Mouse (Mus musculus): ENCODE data around the gene Gpr142. TPM values are rescaled to one million over a fixed set of nuclear protein-coding genes. Genes with fewer than 3 reads are reported as not detected.
A peak's percentile ranks its signal among the peaks of the same experiment; 100 is the strongest.

Gpr142 gene
- polyA plus RNA-seq, 1 experiment from 2014 or later = not detected

DNA sequence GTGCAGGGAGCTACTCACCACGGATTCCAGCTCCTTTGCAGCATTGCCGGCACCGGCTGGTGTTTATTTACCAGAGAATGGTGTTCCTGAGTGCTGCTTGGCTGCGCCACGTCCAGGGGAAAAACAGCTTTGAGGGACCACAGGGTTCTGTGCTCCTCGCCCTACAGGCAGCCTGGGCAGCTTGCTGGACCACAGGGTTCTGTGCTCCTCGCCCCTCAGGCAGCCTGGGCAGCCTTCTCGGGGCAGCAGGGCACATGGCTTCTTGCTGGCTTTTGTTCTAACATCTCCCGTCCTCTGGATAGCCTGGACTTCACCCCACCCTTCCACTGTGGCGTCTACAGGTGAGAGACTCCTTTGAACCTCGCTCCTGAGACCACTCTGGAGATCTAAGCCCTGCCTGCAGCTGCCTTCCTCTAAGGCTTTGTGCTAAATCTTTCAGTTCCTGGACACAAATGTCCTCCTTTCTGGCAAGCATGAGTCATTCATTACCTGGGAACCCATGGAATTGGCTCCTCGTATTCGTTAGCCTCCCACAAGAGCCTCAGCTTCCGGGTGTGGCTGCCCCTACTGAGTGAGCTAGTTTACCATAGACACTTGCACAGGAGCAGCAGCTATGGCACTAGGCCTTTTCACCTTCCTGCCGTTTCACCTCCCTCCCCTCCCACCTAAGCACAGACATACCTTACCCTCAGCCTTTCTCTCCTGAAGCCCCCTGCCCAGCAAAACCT lies 4.0 kb downstream of the Gpr142 start:
- Histone ChIP-seq H3K4me3 (no peak overlapping the region), H3K4me1 (peaks cover 37% of the 10 kb centered on the region), H3K27ac (replicated peaks) (no peak overlapping the region), H3K27me3 (peaks cover 9% of the 10 kb centered on the region), H3K36me3 (no peaks in the 10 kb centered on the region), H3K4me2 (replicated peaks) (no peak overlapping the region), H3K9ac (replicated peaks) (no peak overlapping the region; the same call in 1 of the 2 replicates), H3K9me3 (no peaks in the 10 kb centered on the region)
- no peak for ATAC-seq (ENCODE audit: low FRiP score, low read depth)
- 69% methylated on average over 15 of the region's 15 CpGs for WGBS

GRCm38 (mm10) chr11:114803990-114804389 lies 5.3 kb downstream of the Gpr142 start:
- ATAC-seq (ENCODE audit: low FRiP score, low read depth) = no peak; the same call in 1 of the 2 replicates
- peaks cover 44% of the 10 kb centered on the region for H3K4me1 ChIP-seq
- no peaks in the 10 kb centered on the region for H3K36me3 ChIP-seq
- H3K4me3 ChIP-seq = no peak overlapping the region
- no peak overlapping the region for H3K9ac ChIP-seq (replicated peaks)
- 17% methylated on average over 8 of the region's 8 CpGs for WGBS
- H3K4me2 ChIP-seq (replicated peaks) = no peak overlapping the region
- H3K9me3 ChIP-seq = no peaks in the 10 kb centered on the region
- H3K27me3 ChIP-seq = peaks cover 9% of the 10 kb centered on the region
- H3K27ac ChIP-seq (replicated peaks) = no peak overlapping the region

DNA sequence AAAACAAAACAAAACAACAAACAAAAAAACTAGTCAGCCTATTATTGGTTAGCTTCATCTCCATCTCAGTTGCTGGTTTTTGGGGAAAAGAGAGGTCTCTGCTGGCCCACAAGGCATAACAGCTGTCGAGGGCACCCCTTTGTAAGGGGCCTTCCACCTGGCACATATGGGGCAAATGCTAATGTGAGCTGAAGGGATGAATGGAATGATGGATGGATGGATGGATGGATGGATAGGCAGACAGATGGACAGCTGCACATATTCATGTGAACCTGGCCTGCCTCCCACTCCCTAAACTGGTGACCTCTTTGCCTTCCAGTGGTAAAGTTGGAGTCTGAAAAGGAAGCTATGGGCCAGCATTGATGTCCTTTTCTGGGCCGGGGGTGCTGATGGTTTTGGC lies 8.3 kb downstream of the Gpr142 start:
- peaks cover 47% of the 10 kb centered on the region for H3K4me1 ChIP-seq
- H3K4me2 ChIP-seq (replicated peaks) = no peak overlapping the region
- H3K4me3 ChIP-seq = no peak overlapping the region
- ATAC-seq (ENCODE audit: low FRiP score, low read depth) = no peak
- no peaks in the 10 kb centered on the region for H3K36me3 ChIP-seq
- no peak overlapping the region for H3K9ac ChIP-seq (replicated peaks)
- no peaks in the 10 kb centered on the region for H3K9me3 ChIP-seq
- WGBS = 58% methylated on average over 2 of the region's 2 CpGs
- H3K27me3 ChIP-seq = peaks cover 9% of the 10 kb centered on the region
- H3K27ac ChIP-seq (replicated peaks) = no peak overlapping the region

GRCm38 (mm10) chr11:114807686-114808427 lies 9.1 kb downstream of the Gpr142 start:
- H3K27ac ChIP-seq (replicated peaks) = no peak overlapping the region
- peaks cover 44% of the 10 kb centered on the region for H3K4me1 ChIP-seq
- H3K27me3 ChIP-seq = peaks cover 6% of the 10 kb centered on the region
- WGBS = 16% methylated on average over 13 of the region's 14 CpGs
- no peaks in the 10 kb centered on the region for H3K9me3 ChIP-seq
- no peak overlapping the region for H3K9ac ChIP-seq (replicated peaks)
- no peaks in the 10 kb centered on the region for H3K36me3 ChIP-seq
- H3K4me2 ChIP-seq (replicated peaks) = no peak overlapping the region
- no peak overlapping the region for H3K4me3 ChIP-seq
- ATAC-seq (ENCODE audit: low FRiP score, low read depth) = peak; percentile 36; the same call in 1 of the 2 replicates

GRCm38 (mm10) chr11:114809371-114809770 lies 10.6 kb downstream of the Gpr142 start:
- no peak for ATAC-seq (ENCODE audit: low FRiP score, low read depth)
- Histone ChIP-seq H3K9ac (replicated peaks) (no peak overlapping the region), H3K4me1 (peaks cover 32% of the 10 kb centered on the region), H3K36me3 (no peaks in the 10 kb centered on the region), H3K27ac (replicated peaks) (no peak overlapping the region), H3K9me3 (no peaks in the 10 kb centered on the region), H3K4me3 (no peak overlapping the region), H3K27me3 (peaks cover 4% of the 10 kb centered on the region; the same call in 1 of the 2 replicates), H3K4me2 (replicated peaks) (no peak overlapping the region)
- 86% methylated on average over 1 of the region's 1 CpGs for WGBS

DNA sequence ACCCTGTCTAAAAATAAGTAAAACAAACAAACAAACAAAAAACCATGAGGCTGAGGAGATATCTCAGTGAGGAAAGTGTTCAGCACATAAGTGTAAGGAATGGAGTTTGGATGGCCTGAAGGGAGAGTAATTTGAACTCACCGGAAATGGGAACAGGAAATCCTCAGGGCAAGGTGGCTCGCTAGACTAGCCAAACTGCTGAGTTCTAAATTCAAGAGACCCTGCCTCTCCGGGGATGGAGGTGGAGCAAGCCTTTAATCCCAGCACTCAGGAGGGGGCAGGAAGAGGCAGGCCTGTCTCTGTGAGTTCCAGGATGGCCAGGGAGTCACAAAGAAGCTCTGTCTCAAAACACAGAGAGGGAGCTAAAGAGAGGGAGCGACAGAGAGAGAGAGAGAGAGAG lies 11.6 kb downstream of the Gpr142 start:
- no peaks in the 10 kb centered on the region for H3K9me3 ChIP-seq
- no peak for ATAC-seq (ENCODE audit: low FRiP score, low read depth)
- no peak overlapping the region for H3K27ac ChIP-seq (replicated peaks)
- peaks cover 29% of the 10 kb centered on the region for H3K4me1 ChIP-seq
- peaks cover 4% of the 10 kb centered on the region; the same call in 1 of the 2 replicates for H3K27me3 ChIP-seq
- 18% methylated on average over 4 of the region's 4 CpGs for WGBS
- no peak overlapping the region for H3K9ac ChIP-seq (replicated peaks)
- H3K4me3 ChIP-seq = no peak overlapping the region
- no peaks in the 10 kb centered on the region for H3K36me3 ChIP-seq
- no peak overlapping the region for H3K4me2 ChIP-seq (replicated peaks)

DNA sequence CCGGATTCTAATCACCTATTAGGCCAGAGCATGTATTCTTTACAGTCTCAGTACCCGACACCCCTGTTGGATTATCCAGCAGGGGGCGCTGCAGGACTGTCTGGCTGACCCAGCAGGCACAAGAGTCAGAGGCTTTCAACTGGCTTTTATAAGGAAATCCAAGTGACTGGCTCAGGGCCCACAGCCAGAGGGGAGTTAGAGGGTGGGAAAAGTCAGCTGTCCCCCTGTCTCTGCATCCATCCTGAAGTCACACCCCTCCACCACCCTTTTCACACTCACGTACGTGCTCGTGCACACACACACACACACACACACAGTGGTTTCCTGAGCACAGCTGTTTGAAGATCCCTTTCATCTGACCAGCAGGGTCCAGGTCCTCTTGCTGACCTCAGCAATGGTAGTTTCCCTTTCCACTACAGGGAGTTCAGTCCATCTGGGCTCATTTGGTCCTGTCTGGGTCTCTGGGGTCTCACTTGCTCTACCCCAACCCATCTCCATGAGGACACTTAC lies 14.1 kb downstream of the Gpr142 start:
- 21% methylated on average over 6 of the region's 6 CpGs for WGBS
- ATAC-seq (ENCODE audit: low FRiP score, low read depth) = peak; percentile 70
- peaks cover 14% of the 10 kb centered on the region for H3K4me1 ChIP-seq
- H3K27me3 ChIP-seq = 0 out of 2 replicates have a peak, but pooled peaks cover 6% of the 10 kb centered on the region
- no peaks in the 10 kb centered on the region for H3K9me3 ChIP-seq
- no peaks in the 10 kb centered on the region for H3K36me3 ChIP-seq
- no peak overlapping the region for H3K9ac ChIP-seq (replicated peaks)
- no peak overlapping the region for H3K4me3 ChIP-seq
- no peak overlapping the region for H3K4me2 ChIP-seq (replicated peaks)
- no peak overlapping the region for H3K27ac ChIP-seq (replicated peaks)

DNA sequence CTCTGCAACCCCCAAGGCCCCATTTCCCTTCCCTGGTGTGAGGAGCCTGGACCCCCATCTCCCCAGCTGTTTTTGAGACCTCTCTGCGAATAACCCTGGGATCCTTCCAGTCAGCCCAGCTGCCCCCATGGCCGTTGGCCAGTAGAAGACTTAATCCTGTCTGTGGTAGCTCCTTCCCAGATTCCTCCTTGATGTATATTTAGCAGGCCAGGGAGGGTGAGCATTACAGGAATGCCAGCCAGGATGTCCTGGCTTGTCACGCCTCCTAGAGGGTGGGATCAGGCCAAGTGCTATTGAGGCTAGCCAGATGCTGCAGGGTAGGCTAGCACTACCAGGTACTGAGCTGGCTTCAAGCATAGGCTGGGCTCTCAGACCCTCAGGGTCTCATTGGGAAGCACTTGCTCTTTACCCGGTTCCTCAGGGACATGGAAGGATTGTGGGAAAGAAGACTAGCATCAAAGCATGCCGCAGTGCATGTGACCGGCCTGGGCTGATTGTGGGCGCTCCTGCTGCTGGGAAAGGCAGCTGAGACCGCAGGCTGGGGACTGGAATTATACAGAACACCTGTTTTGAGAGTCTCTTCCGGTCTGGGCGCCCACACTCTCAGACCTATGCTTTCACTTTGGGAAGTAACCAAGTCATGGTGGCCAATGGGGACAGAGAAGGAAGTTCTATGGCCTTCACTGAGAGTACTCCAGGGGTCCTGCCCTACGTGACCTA lies 16.3 kb downstream of the Gpr142 start:
- H3K27me3 ChIP-seq = 0 out of 2 replicates have a peak, but pooled peaks cover 6% of the 10 kb centered on the region
- H3K4me2 ChIP-seq (replicated peaks) = no peak overlapping the region
- no peak overlapping the region for H3K9ac ChIP-seq (replicated peaks)
- no peak overlapping the region for H3K27ac ChIP-seq (replicated peaks)
- no peaks in the 10 kb centered on the region for H3K36me3 ChIP-seq
- WGBS = 79% methylated on average over 11 of the region's 11 CpGs
- peaks cover 13% of the 10 kb centered on the region for H3K4me1 ChIP-seq
- no peaks in the 10 kb centered on the region for H3K9me3 ChIP-seq
- H3K4me3 ChIP-seq = no peak overlapping the region
- no peak for ATAC-seq (ENCODE audit: low FRiP score, low read depth)

DNA sequence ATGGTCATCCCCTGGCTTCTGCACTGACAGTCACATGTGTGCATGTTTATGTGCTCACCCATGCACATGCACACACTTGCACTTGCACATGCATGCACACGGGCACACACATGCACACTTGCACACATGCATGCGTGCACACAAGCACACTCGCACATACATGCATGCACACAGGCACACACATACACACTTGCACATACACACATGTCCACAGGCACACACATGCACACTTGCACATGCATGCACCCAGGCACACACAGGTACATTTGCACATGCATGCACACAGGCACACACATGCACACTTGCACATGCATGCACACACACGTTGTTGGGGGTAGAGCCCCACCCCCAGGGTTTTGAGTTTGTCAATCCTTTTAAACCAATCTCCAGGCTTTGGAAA lies 18.2 kb downstream of the Gpr142 start:
- 89% methylated on average over 4 of the region's 4 CpGs for WGBS
- no peak overlapping the region for H3K4me3 ChIP-seq
- H3K9ac ChIP-seq (replicated peaks) = no peak overlapping the region
- H3K4me1 ChIP-seq = peaks cover 12% of the 10 kb centered on the region
- no peak overlapping the region for H3K27ac ChIP-seq (replicated peaks)
- no peak overlapping the region for H3K4me2 ChIP-seq (replicated peaks)
- no peak for ATAC-seq (ENCODE audit: low FRiP score, low read depth)
- H3K27me3 ChIP-seq = 0 out of 2 replicates have a peak, but pooled peaks cover 6% of the 10 kb centered on the region
- H3K36me3 ChIP-seq = no peaks in the 10 kb centered on the region
- H3K9me3 ChIP-seq = no peaks in the 10 kb centered on the region

- Histone ChIP-seq H3K9me3 (no peaks in the 10 kb centered on the region), H3K4me2 (replicated peaks) (no peak overlapping the region), H3K4me3 (no peak overlapping the region), H3K27me3 (0 out of 2 replicates have a peak, but pooled peaks cover 6% of the 10 kb centered on the region), H3K27ac (replicated peaks) (no peak overlapping the region), H3K36me3 (no peaks in the 10 kb centered on the region), H3K9ac (replicated peaks) (no peak overlapping the region), H3K4me1 (peaks cover 16% of the 10 kb centered on the region)
- 92% methylated on average over 7 of the region's 7 CpGs for WGBS
- no peak for ATAC-seq (ENCODE audit: low FRiP score, low read depth)
These were observed 19.5 kb downstream of the Gpr142 start for GRCm38 (mm10) chr11:114818185-114818584.

DNA sequence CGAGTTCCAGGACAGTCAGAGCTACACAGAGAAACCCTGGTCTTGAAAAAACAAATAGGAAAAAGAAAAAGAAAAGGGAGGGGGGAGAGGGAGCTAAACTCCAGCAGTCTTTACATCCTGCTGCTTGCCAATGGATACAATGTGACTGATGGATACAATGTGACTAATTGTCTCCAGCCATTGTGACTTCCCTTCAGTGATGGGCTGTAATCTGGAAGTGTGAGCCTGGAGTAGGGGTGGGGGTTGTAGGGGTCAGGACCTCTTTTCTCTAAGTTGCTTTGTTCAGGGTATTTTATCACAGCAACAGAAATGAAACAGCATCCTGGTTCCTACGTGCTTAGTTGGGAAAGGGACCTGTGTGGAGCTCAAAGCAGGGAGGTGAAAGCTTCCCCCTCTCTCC lies 20.4 kb downstream of the Gpr142 start:
- Histone ChIP-seq H3K4me2 (replicated peaks) (no peak overlapping the region), H3K9ac (replicated peaks) (no peak overlapping the region), H3K36me3 (no peaks in the 10 kb centered on the region), H3K27me3 (0 out of 2 replicates have a peak, but pooled peaks cover 8% of the 10 kb centered on the region), H3K4me1 (peaks cover 23% of the 10 kb centered on the region), H3K4me3 (no peak overlapping the region), H3K9me3 (no peaks in the 10 kb centered on the region), H3K27ac (replicated peaks) (no peak overlapping the region)
- WGBS = 21% methylated on average over 2 of the region's 2 CpGs
- ATAC-seq (ENCODE audit: low FRiP score, low read depth) = no peak

Measured in midbrain, embryonic 12.5 days (tissue).